Mouse (Mus musculus): Measurements from ENCODE around the gene Gm10471. TPM values are rescaled to one million over a fixed set of nuclear protein-coding genes. Genes with fewer than 3 reads are reported as not detected.
"Not testable (repeated sequence)": the region's sequence is repeated elsewhere in the genome, so short reads cannot be mapped to it uniquely, and the experiment has no call there.

The Gm10471 gene
- not detected in 2 replicates for polyA plus RNA-seq (2016; fragmentation: Nextera tagmentation; extraction: Ambion mirVana)

- H3K4me1 ChIP-seq; H3K9me3 ChIP-seq (replicated peaks); ATAC-seq (ENCODE audit: low FRiP score); H3K4me2 ChIP-seq (replicated peaks); H3K4me3 ChIP-seq; H3K27me3 ChIP-seq; H3K9ac ChIP-seq; H3K36me3 ChIP-seq; H3K27ac ChIP-seq: not testable (repeated sequence)
- WGBS: 75% methylated on average over 1 of the region's 1 CpGs
These were observed at the start of gene Gm10471 for GRCm38 (mm10) chr5:26089191-26089590. Gm10471 (minus strand) TSS chr5:26089291.

DNA sequence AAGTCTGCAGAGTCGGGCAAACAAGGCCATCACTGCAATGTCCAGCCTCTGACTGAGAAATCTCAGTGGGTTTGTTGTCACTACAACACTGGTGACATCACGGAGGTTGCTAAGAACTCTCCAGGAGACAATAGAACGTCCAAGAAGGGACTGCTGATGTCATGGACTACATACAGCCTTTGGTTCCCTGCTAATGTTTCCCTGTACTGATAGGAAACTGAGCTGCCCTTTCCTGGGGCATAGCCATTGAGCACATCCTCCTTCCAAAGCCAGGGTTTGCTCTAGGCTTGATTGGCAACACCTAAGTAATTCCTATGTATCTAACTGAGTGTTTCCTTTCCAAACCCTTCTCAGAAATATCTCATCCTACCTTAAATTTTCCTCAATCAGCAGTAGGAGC, 32.2 kb upstream of the Gm10471 start, which contains the start of gene Gm10220:
TSS of gene Gm10220 (minus strand) at position 101 of the 400 bp plus-strand sequence.
- not testable (repeated sequence) for H3K9ac ChIP-seq; H3K27ac ChIP-seq; H3K9me3 ChIP-seq (replicated peaks); H3K27me3 ChIP-seq; ATAC-seq (ENCODE audit: low FRiP score); H3K4me1 ChIP-seq; H3K4me2 ChIP-seq (replicated peaks); H3K4me3 ChIP-seq; H3K36me3 ChIP-seq
- no CpG with 5 or more reads among the region's 3 CpGs for WGBS

DNA sequence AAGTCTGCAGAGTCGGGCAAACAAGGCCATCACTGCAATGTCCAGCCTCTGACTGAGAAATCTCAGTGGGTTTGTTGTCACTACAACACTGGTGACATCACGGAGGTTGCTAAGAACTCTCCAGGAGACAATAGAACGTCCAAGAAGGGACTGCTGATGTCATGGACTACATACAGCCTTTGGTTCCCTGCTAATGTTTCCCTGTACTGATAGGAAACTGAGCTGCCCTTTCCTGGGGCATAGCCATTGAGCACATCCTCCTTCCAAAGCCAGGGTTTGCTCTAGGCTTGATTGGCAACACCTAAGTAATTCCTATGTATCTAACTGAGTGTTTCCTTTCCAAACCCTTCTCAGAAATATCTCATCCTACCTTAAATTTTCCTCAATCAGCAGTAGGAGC, 16.2 kb upstream of the Gm10471 start, which contains the start of gene 5031410I06Rik:
TSS of gene 5031410I06Rik (minus strand) at position 101 of the 400 bp plus-strand sequence.
- not testable (repeated sequence) for H3K9ac ChIP-seq; H3K4me2 ChIP-seq (replicated peaks); H3K27ac ChIP-seq; H3K4me1 ChIP-seq; ATAC-seq (ENCODE audit: low FRiP score); H3K27me3 ChIP-seq; H3K4me3 ChIP-seq; H3K9me3 ChIP-seq (replicated peaks); H3K36me3 ChIP-seq
- WGBS: no CpG with 5 or more reads among the region's 3 CpGs

GRCm38 (mm10) chr5:26079023-26079422, 10.1 kb downstream of the Gm10471 start:
- not testable (repeated sequence) for H3K4me3 ChIP-seq; ATAC-seq (ENCODE audit: low FRiP score); H3K9me3 ChIP-seq (replicated peaks)

DNA sequence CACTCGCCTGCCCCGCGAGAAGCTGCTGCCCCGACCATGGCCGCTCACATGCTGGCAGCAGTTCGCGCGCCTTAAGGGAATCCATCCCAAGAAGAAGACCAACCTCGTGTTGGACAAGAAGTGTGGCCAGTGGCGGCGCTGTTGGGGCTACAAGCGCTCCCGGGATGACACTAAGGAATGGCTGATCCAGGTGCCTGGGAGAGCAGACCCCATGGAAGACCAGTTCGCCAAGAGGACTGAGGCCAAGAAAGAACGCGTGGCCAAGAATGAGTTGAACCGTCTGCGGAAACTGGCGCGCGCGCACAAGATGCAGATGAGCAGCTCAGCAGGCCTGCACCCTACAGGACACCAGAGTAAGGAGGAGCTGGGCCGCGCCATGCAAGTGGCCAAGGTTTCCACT, 18.4 kb downstream of the Gm10471 start:
- Histone ChIP-seq H3K36me3 (no peaks in the 10 kb centered on the region), H3K27me3 (no peaks in the 10 kb centered on the region), H3K4me2 (replicated peaks) (no peak overlapping the region), H3K4me1 (no peaks in the 10 kb centered on the region), H3K9me3 (replicated peaks) (0 out of 2 replicates have a peak, but pooled peaks cover 5% of the 10 kb centered on the region), H3K9ac (no peak overlapping the region), H3K27ac (no peak overlapping the region), H3K4me3 (no peak overlapping the region)
- 88% methylated on average over 24 of the region's 24 CpGs for WGBS
- no peak for ATAC-seq (ENCODE audit: low FRiP score)

More at GRCm38 (mm10) chr5:26079023-26079422, 10.1 kb downstream of the Gm10471 start:
- not testable (repeated sequence) for H3K27ac ChIP-seq; H3K36me3 ChIP-seq; H3K27me3 ChIP-seq; H3K4me1 ChIP-seq; H3K9ac ChIP-seq; H3K4me2 ChIP-seq (replicated peaks)

- not testable (repeated sequence) for H3K9ac ChIP-seq; ATAC-seq (ENCODE audit: low FRiP score); H3K27ac ChIP-seq; H3K4me1 ChIP-seq; H3K36me3 ChIP-seq; H3K4me2 ChIP-seq (replicated peaks); H3K27me3 ChIP-seq; H3K4me3 ChIP-seq; H3K9me3 ChIP-seq (replicated peaks)
- WGBS: no CpG with 5 or more reads among the region's 2 CpGs
These were observed 30.6 kb downstream of the Gm10471 start, which contains the start of gene Gm7347 for GRCm38 (mm10) chr5:26058481-26058880. Gm7347 (minus strand) TSS chr5:26058581.

DNA sequence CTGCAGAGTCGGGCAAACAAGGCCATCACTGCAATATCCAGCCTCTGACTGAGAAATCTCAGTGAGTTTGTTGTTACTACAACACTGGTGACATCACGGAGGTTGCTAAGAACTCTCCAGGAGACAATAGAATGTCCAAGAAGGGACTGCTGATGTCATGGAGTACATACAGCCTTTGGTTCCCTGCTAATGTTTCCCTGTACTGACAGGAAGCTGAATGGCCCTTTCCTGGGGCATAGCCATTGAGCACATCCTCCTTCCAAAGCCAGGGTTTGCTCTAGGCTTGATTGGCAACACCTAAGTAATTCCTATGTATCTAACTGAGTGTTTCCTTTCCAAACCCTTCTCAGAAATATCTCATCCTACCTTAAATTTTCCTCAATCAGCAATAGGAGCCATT, 49.6 kb downstream of the Gm10471 start, which contains the start of gene Speer4a:
TSS of gene Speer4a (minus strand) at position 101 of the 400 bp plus-strand sequence.
- not testable (repeated sequence) for ATAC-seq (ENCODE audit: low FRiP score); H3K4me3 ChIP-seq; H3K27ac ChIP-seq; H3K4me2 ChIP-seq (replicated peaks); H3K9ac ChIP-seq; H3K36me3 ChIP-seq; H3K4me1 ChIP-seq; H3K9me3 ChIP-seq (replicated peaks); H3K27me3 ChIP-seq
- 79% methylated on average over 2 of the region's 2 CpGs for WGBS

Other genes starting within 250 kb of the Gm10471 start
- gene Gm21663, start 146.9 kb downstream of the Gm10471 start, polyA plus RNA-seq (2016; fragmentation: Nextera tagmentation; extraction: Ambion mirVana): not detected in 2 replicates
- gene Gm21671, start 134.9 kb downstream of the Gm10471 start, polyA plus RNA-seq (2016; fragmentation: Nextera tagmentation; extraction: Ambion mirVana): not detected in 2 replicates
- gene Gm21680, start 116.6 kb downstream of the Gm10471 start, polyA plus RNA-seq (2016; fragmentation: Nextera tagmentation; extraction: Ambion mirVana): 0.08 TPM in 1 of 2 replicates, not detected in the other
- 0.20 TPM in 1 of 2 replicates, not detected in the other for gene Gm21698, start 100.6 kb downstream of the Gm10471 start, polyA plus RNA-seq (2016; fragmentation: Nextera tagmentation; extraction: Ambion mirVana)
- gene Gm1979, start 84.5 kb downstream of the Gm10471 start, polyA plus RNA-seq (2016; fragmentation: Nextera tagmentation; extraction: Ambion mirVana): not detected in 2 replicates
- not detected in 2 replicates for gene Gm5862, start 66.4 kb downstream of the Gm10471 start, polyA plus RNA-seq (2016; fragmentation: Nextera tagmentation; extraction: Ambion mirVana)
- gene Speer4a, start 49.7 kb downstream of the Gm10471 start, polyA plus RNA-seq (2016; fragmentation: Nextera tagmentation; extraction: Ambion mirVana): not detected in 2 replicates
- not detected in 2 replicates for gene Gm7347, start 30.7 kb downstream of the Gm10471 start, polyA plus RNA-seq (2016; fragmentation: Nextera tagmentation; extraction: Ambion mirVana)
- gene 5031410I06Rik, start 16.1 kb upstream of the Gm10471 start, polyA plus RNA-seq (2016; fragmentation: Nextera tagmentation; extraction: Ambion mirVana): not detected in 2 replicates
- gene Gm10220, start 32.1 kb upstream of the Gm10471 start, polyA plus RNA-seq (2016; fragmentation: Nextera tagmentation; extraction: Ambion mirVana): not detected in 2 replicates
- 0.06 TPM in 1 of 2 replicates, not detected in the other for gene Gm7361, start 168.4 kb upstream of the Gm10471 start, polyA plus RNA-seq (2016; fragmentation: Nextera tagmentation; extraction: Ambion mirVana)